Mouse (Mus musculus) liver, embryonic 14.5 days (tissue): ENCODE data around the gene 9130213A22Rik.

Source experiments
- CTCF ChIP-seq: IDR thresholded peaks from 2 replicates; pipeline ENCODE4 v1.5.1; 2016; ENCODE audit warnings: antibody characterized with exemption, low read depth, control low read depth
- EP300 ChIP-seq: IDR thresholded peaks from 2 replicates; pipeline ENCODE4 v1.6.1; 2016; ENCODE audit warnings: antibody characterized with exemption, low read depth

DNA sequence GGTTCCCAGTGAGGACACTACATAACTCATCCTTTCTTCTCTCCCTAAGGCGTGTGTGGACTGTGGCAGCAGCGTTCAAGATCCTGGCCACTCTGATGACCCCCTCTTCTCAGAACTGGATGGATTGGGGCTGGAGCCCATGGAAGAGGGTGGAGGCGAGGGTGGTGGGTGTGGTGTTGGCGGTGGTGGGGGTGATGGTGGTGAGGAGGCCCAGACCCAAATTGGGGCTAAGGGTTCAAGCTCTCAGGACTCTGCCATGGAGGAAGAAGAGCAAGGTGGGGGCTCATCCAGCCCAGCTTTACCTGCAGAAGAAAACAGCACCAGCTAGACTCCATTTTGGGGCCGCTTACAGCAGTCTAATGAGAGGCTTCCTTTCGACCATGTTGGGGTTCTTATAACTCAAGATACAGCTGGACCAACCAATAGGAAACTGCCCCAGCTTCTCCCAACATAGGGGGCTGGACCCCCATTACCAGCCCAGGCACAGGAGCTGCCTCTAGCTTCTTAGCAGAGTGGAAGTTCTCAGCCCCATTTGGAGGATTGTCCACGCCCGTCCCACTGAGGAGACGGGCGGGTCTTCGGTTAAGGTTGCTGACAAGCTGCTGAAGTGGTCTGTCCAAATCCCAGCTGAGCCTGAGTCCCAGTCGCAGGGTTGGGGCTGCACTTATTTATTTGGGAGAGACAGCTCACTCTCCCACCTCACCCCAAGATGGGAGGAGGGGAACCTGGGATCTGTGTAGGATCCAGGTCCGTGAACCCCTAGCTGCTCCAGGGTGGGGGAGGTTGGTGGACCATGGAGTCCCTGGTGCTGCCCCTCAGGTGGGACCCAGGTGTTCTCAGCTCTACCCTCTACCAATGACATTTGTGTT is 13.1 kb downstream of the 9130213A22Rik start:
- no peak for TF ChIP-seq CTCF
- TF ChIP-seq EP300, result no peak
